Mouse (Mus musculus) heart, embryonic 11.5 days (tissue): ENCODE measurements around the gene 2310050C09Rik. TPM values are rescaled to one million over a fixed set of nuclear protein-coding genes. Genes with fewer than 3 reads are reported as not detected.

Experiments
- ATAC-seq: fragments of 200-750 bp; cut with Nextera tagmentation; replicated peaks from 2 replicates; pipeline ENCODE4 v1.8.0; 2017; ENCODE audit warnings: moderate library complexity; ENCODE audit not compliant: insufficient number of reproducible peaks, low FRiP score, low TSS enrichment
- H3K27ac ChIP-seq: fragments of 300-500 bp; sonication (generic); 2 replicates; pipeline ENCODE4 v1.5.1; 2014; ENCODE audit warnings: mild to moderate bottlenecking, low read depth, low read length
- H3K27me3 ChIP-seq: fragments of 300-500 bp; sonication (generic); 2 replicates; pipeline ENCODE4 v1.6.1; 2014; ENCODE audit warnings: mild to moderate bottlenecking, low read length, mixed read lengths; ENCODE audit not compliant: control insufficient read depth, insufficient read depth
- H3K36me3 ChIP-seq: fragments of 300-500 bp; sonication (generic); 2 replicates; pipeline ENCODE4 v1.6.1; 2014; ENCODE audit warnings: mild to moderate bottlenecking, low read length, moderate library complexity, mixed read lengths; ENCODE audit not compliant: control insufficient read depth, insufficient read depth
- H3K4me1 ChIP-seq: fragments of 300-500 bp; sonication (generic); 2 replicates; pipeline ENCODE4 v1.6.1; 2014; ENCODE audit warnings: low read length; ENCODE audit not compliant: control insufficient read depth, insufficient read depth
- H3K4me2 ChIP-seq: fragments of 300-500 bp; sonication (generic); 2 replicates; pipeline ENCODE4 v1.6.1; 2014; ENCODE audit warnings: mild to moderate bottlenecking, moderate library complexity
- H3K4me3 ChIP-seq: fragments of 300-500 bp; sonication (generic); 2 replicates; pipeline ENCODE4 v1.5.1; 2014; ENCODE audit warnings: low read depth, low read length
- H3K9ac ChIP-seq: fragments of 300-500 bp; sonication (generic); 2 replicates; pipeline ENCODE4 v1.6.1; 2014; ENCODE audit warnings: mild to moderate bottlenecking, low read depth, low read length, moderate library complexity
- H3K9me3 ChIP-seq: fragments of 300-500 bp; sonication (generic); replicated peaks from 2 replicates; pipeline ENCODE4 v1.6.1; 2016; ENCODE audit warnings: low read length; ENCODE audit not compliant: control insufficient read depth
- WGBS: fragments of 180-500 bp; shearing (Covaris S2); extraction: QIAGEN DNeasy Blood & Tissue Kit; methylation state at CpG from one replicate; pipeline ENCODE4 v1.1.7; 2014; ENCODE audit not compliant: insufficient replicate concordance; 5-methylcytosine and 5-hydroxymethylcytosine counted together
- polyA plus RNA-seq: library from polyadenylated mRNA; unstranded; fragments of >200 nt; fragmentation: Nextera tagmentation; extraction: Ambion mirVana; gene quantifications from 2 replicates; pipeline ENCODE4 v1.2.1, GENCODE M21; 2014

2310050C09Rik gene
- polyA plus RNA-seq, 1 experiment from 2014 or later = not detected

DNA sequence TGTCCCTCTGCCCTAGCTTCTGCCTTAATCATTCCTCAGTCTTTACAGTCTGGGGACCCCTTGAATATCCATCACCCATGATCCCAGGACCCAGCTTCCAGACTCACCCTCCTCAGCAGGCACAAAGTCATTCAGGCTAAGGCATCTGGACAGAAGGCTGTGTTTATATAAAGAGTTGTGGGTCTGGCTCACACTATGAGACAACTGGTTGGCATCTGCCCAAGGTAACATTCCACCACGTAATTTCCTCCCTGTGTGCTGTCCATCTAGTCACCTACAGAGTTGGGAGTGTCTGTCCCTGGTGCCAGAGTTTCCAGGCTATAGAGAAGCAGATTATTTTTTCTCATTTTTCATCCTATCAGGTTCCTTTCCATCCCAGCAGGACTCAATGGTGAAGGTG, 42.9 kb downstream of the 2310050C09Rik start, which contains the start of gene Kprp:
Kprp (minus strand) TSS at position 140 of the 400 bp plus-strand sequence.
- Histone ChIP-seq H3K4me1 (no peaks in the 10 kb centered on the region), H3K9ac (no peak within 1 kb of the TSS), H3K27me3 (no peaks in the 10 kb centered on the region), H3K27ac (no peak within 1 kb of the TSS), H3K9me3 (no peaks in the 10 kb centered on the region), H3K4me3 (no peak within 1 kb of the TSS), H3K36me3 (no peaks in the 10 kb centered on the region), H3K4me2 (no peak within 1 kb of the TSS)
- 36% methylated on average over 1 of the region's 1 CpGs for WGBS
- no peak for ATAC-seq

DNA sequence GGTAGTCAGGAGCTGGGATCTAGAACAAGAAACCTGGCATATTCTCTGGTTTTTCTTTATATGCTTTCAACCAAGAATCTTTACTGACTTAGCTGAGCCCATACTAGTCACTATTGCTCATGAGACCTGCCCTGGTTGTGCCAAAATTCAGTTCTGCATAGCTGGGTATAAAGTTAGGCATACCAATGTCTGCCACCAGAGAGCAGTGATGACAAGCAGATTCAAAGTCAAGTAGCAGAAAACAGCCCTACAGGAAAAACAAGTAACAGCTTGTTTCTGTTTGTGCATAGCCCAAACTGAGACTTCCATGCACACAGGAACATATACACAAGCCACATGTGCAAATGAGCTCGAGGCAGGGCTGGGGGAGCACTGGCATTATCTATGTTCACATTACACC, 44.2 kb downstream of the 2310050C09Rik start:
- Histone ChIP-seq H3K27me3 (no peaks in the 10 kb centered on the region), H3K36me3 (no peaks in the 10 kb centered on the region), H3K4me2 (no peak overlapping the region), H3K27ac (no peak overlapping the region), H3K4me3 (no peak overlapping the region), H3K4me1 (no peaks in the 10 kb centered on the region), H3K9me3 (no peaks in the 10 kb centered on the region), H3K9ac (no peak overlapping the region)
- ATAC-seq = no peak
- 33% methylated on average over 1 of the region's 1 CpGs for WGBS

Other genes starting within 250 kb of the 2310050C09Rik start
- gene Lce6a, start 248.6 kb downstream of the 2310050C09Rik start, polyA plus RNA-seq = not detected in 2 replicates
- gene Lce1a1, start 221.9 kb downstream of the 2310050C09Rik start, polyA plus RNA-seq = not detected in 2 replicates
- gene Lce1b, start 213.3 kb downstream of the 2310050C09Rik start, polyA plus RNA-seq = not detected in 2 replicates
- not detected in 2 replicates for gene Lce1a2, start 199.9 kb downstream of the 2310050C09Rik start, polyA plus RNA-seq
- gene Lce1c, start 191.0 kb downstream of the 2310050C09Rik start, polyA plus RNA-seq = not detected in 2 replicates
- gene Lce1d, start 183.0 kb downstream of the 2310050C09Rik start, polyA plus RNA-seq = not detected in 2 replicates
- gene Lce1e, start 161.1 kb downstream of the 2310050C09Rik start, polyA plus RNA-seq = not detected in 2 replicates
- not detected in 2 replicates for gene Lce1f, start 149.9 kb downstream of the 2310050C09Rik start, polyA plus RNA-seq
- gene Gm38119, start 131.1 kb downstream of the 2310050C09Rik start, polyA plus RNA-seq = not detected in 2 replicates
- gene Lce1g, start 117.9 kb downstream of the 2310050C09Rik start, polyA plus RNA-seq = not detected in 2 replicates
- gene Lce1h, start 105.2 kb downstream of the 2310050C09Rik start, polyA plus RNA-seq = not detected in 2 replicates
- not detected in 2 replicates for gene Lce1i, start 91.3 kb downstream of the 2310050C09Rik start, polyA plus RNA-seq
- not detected in 2 replicates for gene Lce1j, start 79.7 kb downstream of the 2310050C09Rik start, polyA plus RNA-seq
- gene Lce1k, start 62.3 kb downstream of the 2310050C09Rik start, polyA plus RNA-seq = not detected in 2 replicates
- gene Kprp, start 43.0 kb downstream of the 2310050C09Rik start, polyA plus RNA-seq = not detected in 2 replicates
- not detected in 2 replicates for gene Lce1l, start 18.9 kb downstream of the 2310050C09Rik start, polyA plus RNA-seq
- not detected in 2 replicates for gene Lce3a, start 56.0 kb upstream of the 2310050C09Rik start, polyA plus RNA-seq
- gene Lce3b, start 62.8 kb upstream of the 2310050C09Rik start, polyA plus RNA-seq = not detected in 2 replicates
- not detected in 2 replicates for gene Lce3c, start 74.3 kb upstream of the 2310050C09Rik start, polyA plus RNA-seq
- gene Lce3d, start 87.2 kb upstream of the 2310050C09Rik start, polyA plus RNA-seq = not detected in 2 replicates
- not detected in 2 replicates for gene Lce3e, start 96.8 kb upstream of the 2310050C09Rik start, polyA plus RNA-seq
- gene Lce3f, start 122.0 kb upstream of the 2310050C09Rik start, polyA plus RNA-seq = not detected in 2 replicates
- 0.26 and 0.55 TPM in 2 replicates for gene Crct1, start 145.5 kb upstream of the 2310050C09Rik start, polyA plus RNA-seq
- not detected in 2 replicates for gene Lce1m, start 148.8 kb upstream of the 2310050C09Rik start, polyA plus RNA-seq
- not detected in 2 replicates for gene Gm4858, start 198.6 kb upstream of the 2310050C09Rik start, polyA plus RNA-seq